Mouse (Mus musculus) gastrocnemius, postnatal 25 days (tissue): ENCODE results near the gene Klf15. TPM values are rescaled to one million over a fixed set of nuclear protein-coding genes. Genes with fewer than 3 reads are reported as not detected.

Experiments
- total RNA-seq, 2 experiments: library from RNA; stranded (reverse); gene quantifications; 1 replicate in 1 of 2; 2 replicates in 1 of 2; pipeline ENCODE4 v1.2.3; 2021

The Klf15 gene
- total RNA-seq, 2 experiments from 2014 or later, result 29.8 to 33.3 TPM

Other genes with a start within 250 kb of the Klf15 start
- gene Vmn1r53, start 238.1 kb upstream of the Klf15 start, total RNA-seq, result not detected
- not detected for gene Vmn1r54, start 216.3 kb upstream of the Klf15 start, total RNA-seq
- not detected for gene BC048671, start 161.4 kb upstream of the Klf15 start, total RNA-seq
- gene Chst13, start 137.4 kb upstream of the Klf15 start, total RNA-seq, result under 1 TPM in 1 of 2 experiments, not detected in 1; 0.38 TPM
- not detected for gene Uroc1, start 129.3 kb upstream of the Klf15 start, total RNA-seq
- 10 to 100 TPM; 11.3 to 13.8 TPM for gene Zxdc, start 93.1 kb upstream of the Klf15 start, total RNA-seq
- 1 to 10 TPM; 1.0 to 1.1 TPM for gene Cfap100, start 33.8 kb upstream of the Klf15 start, total RNA-seq
- 1 to 10 TPM; 5.0 to 7.6 TPM for gene Aldh1l1, start 23.9 kb downstream of the Klf15 start, total RNA-seq
- gene Slc41a3, start 142.1 kb downstream of the Klf15 start, total RNA-seq, result 10 to 100 TPM; 58.4 to 76.2 TPM